Mouse (Mus musculus): Measurements from ENCODE around the gene Olfr935.

Olfr935 gene

GRCm38 (mm10) chr9:38999583-38999982 lies at the start of gene Olfr935:
TSS of gene Olfr935 (minus strand) at chr9:38999683.
- no peak for DNase-seq (ENCODE audit: low spot score)

- no peak for DNase-seq (ENCODE audit: low spot score)
Measured at GRCm38 (mm10) chr9:39023277-39023676, 23.8 kb upstream of the Olfr935 start, which contains the start of gene Olfr146. TSS of gene Olfr146 (minus strand) at chr9:39023377.

GRCm38 (mm10) chr9:38988215-38988614 lies 11.3 kb downstream of the Olfr935 start, which contains the start of gene Olfr934:
TSS of gene Olfr934 (minus strand) at chr9:38988315.
- DNase-seq (ENCODE audit: low spot score): no peak

GRCm38 (mm10) chr9:38972013-38972412 lies 27.5 kb downstream of the Olfr935 start, which contains the start of gene Olfr933:
TSS of gene Olfr933 (plus strand) at chr9:38972313.
- no peak for DNase-seq (ENCODE audit: low spot score)

GRCm38 (mm10) chr9:38954124-38954416 lies 45.4 kb downstream of the Olfr935 start:
- DNase-seq (ENCODE audit: low spot score): no peak

GRCm38 (mm10) chr9:38953401-38954123 lies 45.9 kb downstream of the Olfr935 start:
- peak; percentile 4 for DNase-seq (ENCODE audit: low spot score)

Measured in layer of hippocampus, adult 11-12 months (tissue).